Mouse (Mus musculus) stomach, postnatal 0 days (tissue): Measurements from ENCODE around the gene Myt1. TPM values are rescaled to one million over a fixed set of nuclear protein-coding genes. Genes with fewer than 3 reads are reported as not detected.

Source experiments
- ATAC-seq: fragments of 200-750 bp; cut with Nextera tagmentation; 2 replicates; pipeline ENCODE4 v1.8.0; 2017; ENCODE audit not compliant: low FRiP score, low TSS enrichment
- DNase-seq: peaks from one replicate; pipeline ENCODE4 v3.0.0-alpha.2; 2016; ENCODE audit warnings: low spot score
- H3K27ac ChIP-seq: fragments of 300-500 bp; sonication (generic); replicated peaks from 2 replicates; pipeline ENCODE4 v1.5.1; 2014; ENCODE audit warnings: mild to moderate bottlenecking, control low read depth
- H3K27me3 ChIP-seq: fragments of 300-500 bp; sonication (generic); 2 replicates; pipeline ENCODE4 v1.6.1; 2014; ENCODE audit warnings: low read length; ENCODE audit not compliant: control insufficient read depth, insufficient read depth
- H3K36me3 ChIP-seq: fragments of 300-500 bp; sonication (generic); 2 replicates; pipeline ENCODE4 v1.6.1; 2014; ENCODE audit warnings: low read length, mixed read lengths; ENCODE audit not compliant: control insufficient read depth, insufficient read depth
- H3K4me1 ChIP-seq: fragments of 300-500 bp; sonication (generic); replicated peaks from 2 replicates; pipeline ENCODE4 v1.6.1; 2014; ENCODE audit warnings: antibody characterized with exemption; ENCODE audit not compliant: control insufficient read depth, insufficient read depth
- H3K4me2 ChIP-seq: fragments of 300-500 bp; sonication (generic); replicated peaks from 2 replicates; pipeline ENCODE4 v1.6.1; 2014; ENCODE audit warnings: low read depth, mild to moderate bottlenecking, control low read depth, moderate library complexity
- H3K4me3 ChIP-seq: fragments of 300-500 bp; sonication (generic); 2 replicates; pipeline ENCODE4 v1.5.1; 2014; ENCODE audit warnings: low read depth, low read length, control low read depth
- H3K9ac ChIP-seq: fragments of 300-500 bp; sonication (generic); 2 replicates; pipeline ENCODE4 v1.6.1; 2014; ENCODE audit warnings: mild to moderate bottlenecking, low read length, control low read depth, mixed read lengths
- H3K9me3 ChIP-seq: fragments of 300-500 bp; sonication (generic); 2 replicates; pipeline ENCODE4 v1.6.1; 2016; ENCODE audit warnings: low read length; ENCODE audit not compliant: control insufficient read depth
- CTCF ChIP-seq: IDR thresholded peaks from 2 replicates; pipeline ENCODE4 v1.5.1; 2016; ENCODE audit warnings: antibody characterized with exemption, low read depth, mild to moderate bottlenecking, moderate library complexity
- EP300 ChIP-seq: optimal IDR thresholded peaks from 2 replicates; pipeline ENCODE3; 2016; ENCODE audit warnings: antibody characterized with exemption
- WGBS: fragments of 180-500 bp; shearing (Covaris S2); extraction: QIAGEN DNeasy Blood & Tissue Kit; methylation state at CpG from one replicate; pipeline ENCODE4 v1.1.7; 2014; 5-methylcytosine and 5-hydroxymethylcytosine counted together
- polyA plus RNA-seq: library from polyadenylated mRNA; unstranded; fragments of >200 nt; fragmentation: Nextera tagmentation; extraction: Ambion mirVana; gene quantifications from 2 replicates; pipeline ENCODE4 v1.2.1, GENCODE M21; 2015

Gene Myt1
- polyA plus RNA-seq: 0.29 and 0.40 TPM in 2 replicates

GRCm38 (mm10) chr2:181763006-181763830, at the start of gene Myt1:
Gene Myt1 (plus strand): TSS chr2:181763332.
- H3K4me3 ChIP-seq: no peak within 1 kb of the TSS
- no peak within 1 kb of the TSS for H3K4me2 ChIP-seq
- no peaks in the 10 kb centered on the region for H3K27me3 ChIP-seq
- no peak for DNase-seq
- no peak for TF ChIP-seq CTCF
- no peak for TF ChIP-seq EP300
- no peak within 1 kb of the TSS for H3K9ac ChIP-seq
- H3K4me1 ChIP-seq: no peaks in the 10 kb centered on the region
- ATAC-seq: no peak; the same call in 1 of the 2 replicates
- 56% methylated on average over 8 of the region's 8 CpGs for WGBS
- no peaks in the 10 kb centered on the region for H3K9me3 ChIP-seq
- no peaks in the 10 kb centered on the region for H3K36me3 ChIP-seq
- H3K27ac ChIP-seq: no peak within 1 kb of the TSS

GRCm38 (mm10) chr2:181713749-181714148, 49.4 kb upstream of the Myt1 start:
- ATAC-seq (no peak), DNase-seq (no peak)
- no peak overlapping the region for H3K4me3 ChIP-seq
- no peak overlapping the region for H3K27ac ChIP-seq
- H3K27me3 ChIP-seq: no peaks in the 10 kb centered on the region
- TF ChIP-seq CTCF: no peak
- no peak for TF ChIP-seq EP300
- 89% methylated on average over 1 of the region's 1 CpGs for WGBS
- H3K9me3 ChIP-seq: no peaks in the 10 kb centered on the region
- H3K4me2 ChIP-seq: no peak overlapping the region
- no peaks in the 10 kb centered on the region for H3K36me3 ChIP-seq
- no peak overlapping the region for H3K9ac ChIP-seq
- no peaks in the 10 kb centered on the region for H3K4me1 ChIP-seq

GRCm38 (mm10) chr2:181714903-181715326, 48.2 kb upstream of the Myt1 start, which contains the start of gene Oprl1:
Gene Oprl1 (plus strand): TSS chr2:181715016.
- WGBS: 3% methylated on average over 7 of the region's 7 CpGs
- Histone ChIP-seq H3K4me2 (no peak within 1 kb of the TSS), H3K27ac (no peak within 1 kb of the TSS), H3K27me3 (no peaks in the 10 kb centered on the region), H3K4me3 (no peak within 1 kb of the TSS), H3K36me3 (no peaks in the 10 kb centered on the region), H3K9ac (no peak within 1 kb of the TSS), H3K4me1 (no peaks in the 10 kb centered on the region), H3K9me3 (no peaks in the 10 kb centered on the region)
- ATAC-seq (no peak), DNase-seq (peak; percentile 33)
- TF ChIP-seq CTCF (no peak), EP300 (no peak)

- Histone ChIP-seq H3K36me3 (no peaks in the 10 kb centered on the region), H3K4me1 (no peaks in the 10 kb centered on the region), H3K4me2 (no peak overlapping the region), H3K27ac (no peak overlapping the region), H3K9ac (no peak overlapping the region), H3K9me3 (no peaks in the 10 kb centered on the region), H3K4me3 (no peak overlapping the region), H3K27me3 (no peaks in the 10 kb centered on the region)
- WGBS: 62% methylated on average over 3 of the region's 3 CpGs
- no peak for TF ChIP-seq EP300
- no peak for TF ChIP-seq CTCF
- DNase-seq: no peak
- no peak for ATAC-seq
These were observed 47.8 kb upstream of the Myt1 start for GRCm38 (mm10) chr2:181715382-181715781.

- H3K9ac ChIP-seq: no peak overlapping the region
- ATAC-seq (no peak), DNase-seq (no peak)
- TF ChIP-seq EP300 (no peak), CTCF (no peak)
- H3K4me2 ChIP-seq: no peak overlapping the region
- no peak overlapping the region for H3K4me3 ChIP-seq
- H3K36me3 ChIP-seq: no peaks in the 10 kb centered on the region
- H3K27ac ChIP-seq: no peak overlapping the region
- no peaks in the 10 kb centered on the region for H3K9me3 ChIP-seq
- 32% methylated on average over 3 of the region's 3 CpGs for WGBS
- no peaks in the 10 kb centered on the region for H3K27me3 ChIP-seq
- H3K4me1 ChIP-seq: no peaks in the 10 kb centered on the region
These were observed 46.1 kb upstream of the Myt1 start for GRCm38 (mm10) chr2:181716991-181717390.

GRCm38 (mm10) chr2:181720061-181720460, 43.1 kb upstream of the Myt1 start:
- H3K9me3 ChIP-seq: no peaks in the 10 kb centered on the region
- WGBS: 27% methylated on average over 3 of the region's 3 CpGs
- TF ChIP-seq CTCF (no peak), EP300 (no peak)
- no peaks in the 10 kb centered on the region for H3K36me3 ChIP-seq
- H3K4me2 ChIP-seq: no peak overlapping the region
- H3K4me1 ChIP-seq: no peaks in the 10 kb centered on the region
- no peak overlapping the region for H3K9ac ChIP-seq
- no peak for ATAC-seq
- H3K27me3 ChIP-seq: no peaks in the 10 kb centered on the region
- H3K27ac ChIP-seq: no peak overlapping the region
- no peak for DNase-seq
- H3K4me3 ChIP-seq: no peak overlapping the region
